Mouse (Mus musculus) liver, embryonic 13.5 days (tissue): Measurements from ENCODE around the gene Gnai3. TPM values are rescaled to one million over a fixed set of nuclear protein-coding genes. Genes with fewer than 3 reads are reported as not detected.
A peak's percentile ranks its signal among the peaks of the same experiment; 100 is the strongest.

Source experiments
- ATAC-seq: fragments of 200-750 bp; cut with Nextera tagmentation; 2 replicates; pipeline ENCODE4 v1.8.0; 2017; ENCODE audit warnings: low read depth, mild to moderate bottlenecking, moderate number of reproducible peaks, moderate library complexity
- DNase-seq: peaks from one replicate; pipeline ENCODE4 v3.0.0; 2022
- H3K27ac ChIP-seq: fragments of 300-500 bp; sonication (generic); 2 replicates; pipeline ENCODE4 v1.5.1; 2015; ENCODE audit warnings: moderate library complexity, mild to moderate bottlenecking, inconsistent platforms
- H3K27me3 ChIP-seq: fragments of 300-500 bp; sonication (generic); 2 replicates; pipeline ENCODE4 v1.6.1; 2015; ENCODE audit warnings: mild to moderate bottlenecking, inconsistent platforms
- H3K36me3 ChIP-seq: fragments of 300-500 bp; sonication (generic); 2 replicates; pipeline ENCODE4 v1.6.1; 2015; ENCODE audit warnings: mild to moderate bottlenecking, inconsistent platforms
- H3K4me1 ChIP-seq: fragments of 300-500 bp; sonication (generic); replicated peaks from 2 replicates; pipeline ENCODE4 v1.6.1; 2015; ENCODE audit warnings: inconsistent platforms
- H3K4me2 ChIP-seq: fragments of 300-500 bp; sonication (generic); 2 replicates; pipeline ENCODE4 v1.6.1; 2015; ENCODE audit warnings: inconsistent platforms, mild to moderate bottlenecking, moderate library complexity
- H3K4me3 ChIP-seq: fragments of 300-500 bp; sonication (generic); replicated peaks from 2 replicates; pipeline ENCODE4 v1.5.1; 2015; ENCODE audit warnings: mild to moderate bottlenecking, inconsistent platforms
- H3K9ac ChIP-seq: fragments of 300-500 bp; sonication (generic); 2 replicates; pipeline ENCODE4 v1.6.1; 2015; ENCODE audit warnings: mild to moderate bottlenecking, inconsistent platforms
- H3K9me3 ChIP-seq: fragments of 300-500 bp; sonication (generic); replicated peaks from 2 replicates; pipeline ENCODE4 v1.6.1; 2016; ENCODE audit warnings: inconsistent platforms
- WGBS: fragments of 180-500 bp; shearing (Covaris S2); methylation state at CpG from one replicate; pipeline ENCODE4 v1.1.7; 2015; ENCODE audit not compliant: insufficient replicate concordance; 5-methylcytosine and 5-hydroxymethylcytosine counted together
- polyA plus RNA-seq: library from polyadenylated mRNA; unstranded; fragments of >200 nt; fragmentation: Nextera tagmentation; extraction: Ambion mirVana; gene quantifications from 2 replicates; pipeline ENCODE4 v1.2.1, GENCODE M21; 2015

Gnai3 gene
- polyA plus RNA-seq, 1 experiment from 2014 or later: 67.8 TPM

DNA sequence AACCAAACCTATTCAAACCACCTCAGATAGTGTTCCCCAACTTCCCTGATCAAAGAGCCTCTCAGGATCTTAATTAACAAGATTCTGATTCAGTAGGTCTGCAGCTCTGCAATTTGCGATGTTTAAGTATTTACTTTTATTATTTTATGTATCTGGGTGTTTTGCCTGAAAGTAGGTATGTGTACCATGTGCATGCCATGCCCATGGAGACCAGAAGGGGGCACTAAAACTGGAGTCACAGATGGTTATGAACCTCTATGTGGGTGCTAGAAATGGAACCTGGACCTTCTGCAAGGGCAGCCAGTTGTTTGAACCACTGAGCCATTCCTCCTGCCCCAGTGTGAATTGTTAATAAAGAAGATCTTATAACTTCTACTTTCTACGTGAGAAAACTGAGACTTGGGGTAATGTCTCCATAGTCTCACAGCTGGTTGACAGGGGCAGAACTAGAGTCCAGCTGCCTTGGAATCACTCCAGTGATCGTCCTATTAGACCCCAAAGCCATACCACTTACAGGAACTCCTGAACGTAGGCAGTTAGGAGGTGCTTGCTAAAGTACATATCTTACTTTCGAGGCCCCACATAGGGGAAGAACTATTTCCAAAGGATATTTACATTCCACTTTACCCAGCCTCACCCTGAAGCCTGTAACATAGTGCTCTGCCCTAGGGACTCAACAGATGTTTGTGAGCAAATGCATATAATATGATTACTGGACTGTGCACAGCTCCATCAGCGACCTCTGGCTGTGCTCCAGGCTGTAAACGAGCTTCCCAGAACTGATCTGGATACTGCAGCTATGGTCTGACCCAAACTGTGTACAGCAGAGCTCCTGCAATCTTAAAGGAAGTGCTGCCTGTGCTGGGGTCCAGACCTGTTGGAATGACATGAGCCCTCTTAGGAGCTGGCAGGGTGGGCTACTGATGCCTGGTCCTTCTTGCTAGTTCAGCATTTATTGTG, 33.1 kb upstream of the Gnai3 start:
- H3K4me1 ChIP-seq: no peaks in the 10 kb centered on the region
- H3K4me2 ChIP-seq: no peak overlapping the region
- no peaks in the 10 kb centered on the region for H3K9me3 ChIP-seq
- DNase-seq: no peak
- 70% methylated on average over 7 of the region's 7 CpGs for WGBS
- ATAC-seq: no peak
- H3K36me3 ChIP-seq: no peaks in the 10 kb centered on the region
- no peak overlapping the region for H3K4me3 ChIP-seq
- H3K27ac ChIP-seq: no peak overlapping the region
- H3K27me3 ChIP-seq: peaks cover 18% of the 10 kb centered on the region
- no peak overlapping the region for H3K9ac ChIP-seq

DNA sequence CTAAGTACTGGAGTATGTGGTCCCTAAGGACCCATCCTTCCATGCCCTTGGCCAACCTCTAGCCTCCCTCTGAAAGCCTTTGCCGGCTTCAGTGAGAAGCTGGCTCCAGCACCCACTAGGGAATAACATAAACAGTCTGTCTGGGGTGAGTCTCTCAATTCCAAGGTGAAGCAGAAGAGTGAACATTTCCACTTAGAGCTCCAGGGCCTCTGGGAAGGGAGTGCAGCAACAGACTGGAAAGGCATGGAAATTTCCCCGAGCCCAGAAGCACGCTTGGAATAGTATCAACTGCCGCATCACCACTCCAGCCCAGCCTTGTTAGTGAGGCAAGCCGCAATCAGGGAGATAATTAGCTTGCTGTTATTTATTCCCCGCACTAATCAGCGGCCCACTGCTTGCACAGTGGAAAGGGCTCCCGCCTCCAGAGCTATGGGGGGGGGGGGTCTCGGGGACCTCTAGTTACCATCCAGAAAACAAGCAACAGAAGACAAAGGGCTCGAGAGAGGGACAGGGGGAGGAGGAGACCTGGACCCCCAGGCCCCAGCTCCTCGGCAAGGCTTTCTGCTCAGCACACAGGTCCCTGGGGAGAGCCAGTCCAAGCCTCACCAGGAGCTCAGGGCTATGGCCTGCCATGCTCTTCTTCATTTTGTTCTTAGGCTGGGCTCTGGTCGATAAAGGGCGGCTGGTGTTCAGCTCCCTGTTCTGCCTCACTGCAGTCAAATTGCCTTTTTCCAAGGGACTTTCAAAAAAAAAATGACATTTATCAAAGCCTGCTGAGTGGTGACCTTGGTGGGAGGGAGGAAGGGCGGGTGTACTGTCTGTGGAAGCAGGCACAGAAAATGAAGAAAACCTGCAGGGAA, 29.0 kb upstream of the Gnai3 start:
- Histone ChIP-seq H3K9me3 (no peaks in the 10 kb centered on the region), H3K4me2 (no peak overlapping the region), H3K36me3 (no peaks in the 10 kb centered on the region), H3K27ac (no peak overlapping the region), H3K4me3 (no peak overlapping the region), H3K4me1 (no peaks in the 10 kb centered on the region), H3K9ac (no peak overlapping the region), H3K27me3 (peaks cover 26% of the 10 kb centered on the region)
- ATAC-seq (no peak), DNase-seq (no peak)
- WGBS: 45% methylated on average over 14 of the region's 14 CpGs

DNA sequence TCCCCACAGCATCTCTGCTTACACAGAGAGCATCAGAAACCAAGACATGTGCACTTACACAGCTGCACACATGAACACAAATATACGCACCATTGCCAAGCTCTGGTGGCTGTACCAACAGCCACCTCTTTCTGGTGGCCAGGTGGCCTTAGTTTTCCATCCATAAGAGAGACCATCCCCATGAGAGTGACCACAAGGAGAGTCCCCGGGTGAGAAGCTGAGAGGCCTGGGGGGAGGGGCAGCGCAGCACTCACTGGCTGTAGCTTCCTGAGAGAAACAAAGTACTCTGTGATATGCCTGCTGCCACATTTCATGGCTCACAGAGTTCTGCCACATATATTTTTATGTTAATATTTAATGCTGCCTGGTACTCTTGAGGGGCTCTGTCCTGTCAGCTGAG, 23.3 kb upstream of the Gnai3 start:
- DNase-seq (no peak), ATAC-seq (no peak)
- Histone ChIP-seq H3K9me3 (no peaks in the 10 kb centered on the region), H3K4me3 (no peak overlapping the region), H3K27ac (no peak overlapping the region), H3K9ac (no peak overlapping the region), H3K4me1 (no peaks in the 10 kb centered on the region), H3K27me3 (peaks cover 20% of the 10 kb centered on the region), H3K4me2 (no peak overlapping the region), H3K36me3 (no peaks in the 10 kb centered on the region)
- WGBS: 41% methylated on average over 3 of the region's 3 CpGs

- H3K9ac ChIP-seq: no peak overlapping the region
- no peaks in the 10 kb centered on the region for H3K36me3 ChIP-seq
- WGBS: 52% methylated on average over 14 of the region's 14 CpGs
- DNase-seq (no peak), ATAC-seq (no peak)
- peaks cover 13% of the 10 kb centered on the region for H3K27me3 ChIP-seq
- no peaks in the 10 kb centered on the region for H3K4me1 ChIP-seq
- H3K4me3 ChIP-seq: no peak overlapping the region
- no peak overlapping the region for H3K4me2 ChIP-seq
- H3K27ac ChIP-seq: no peak overlapping the region
- no peaks in the 10 kb centered on the region for H3K9me3 ChIP-seq
Observed at GRCm38 (mm10) chr3:108167499-108167898, 21.6 kb upstream of the Gnai3 start.

GRCm38 (mm10) chr3:108166486-108167211, 20.7 kb upstream of the Gnai3 start:
- Histone ChIP-seq H3K4me2 (no peak overlapping the region), H3K27me3 (peaks cover 5% of the 10 kb centered on the region), H3K9ac (no peak overlapping the region), H3K4me1 (no peaks in the 10 kb centered on the region), H3K4me3 (no peak overlapping the region), H3K9me3 (no peaks in the 10 kb centered on the region), H3K36me3 (no peaks in the 10 kb centered on the region), H3K27ac (no peak overlapping the region)
- ATAC-seq (no peak), DNase-seq (no peak)
- WGBS: 29% methylated on average over 9 of the region's 11 CpGs

- no peak overlapping the region for H3K27ac ChIP-seq
- WGBS: 56% methylated on average over 10 of the region's 10 CpGs
- 0 out of 2 replicates have a peak, but pooled peaks have one; percentile 18 for ATAC-seq
- no peak overlapping the region for H3K4me3 ChIP-seq
- H3K4me1 ChIP-seq: no peaks in the 10 kb centered on the region
- H3K9ac ChIP-seq: no peak overlapping the region
- H3K9me3 ChIP-seq: no peaks in the 10 kb centered on the region
- no peaks in the 10 kb centered on the region for H3K36me3 ChIP-seq
- DNase-seq: no peak
- H3K27me3 ChIP-seq: peaks cover 5% of the 10 kb centered on the region
- H3K4me2 ChIP-seq: no peak overlapping the region
Observed at GRCm38 (mm10) chr3:108165532-108166315, 19.8 kb upstream of the Gnai3 start.

GRCm38 (mm10) chr3:108164807-108165206, 18.9 kb upstream of the Gnai3 start:
- no peak overlapping the region for H3K4me2 ChIP-seq
- no peaks in the 10 kb centered on the region for H3K9me3 ChIP-seq
- DNase-seq: peak; percentile 45
- ATAC-seq: 0 out of 2 replicates have a peak, but pooled peaks have one; percentile 29
- H3K9ac ChIP-seq: no peak overlapping the region
- peaks cover 5% of the 10 kb centered on the region for H3K27me3 ChIP-seq
- H3K36me3 ChIP-seq: no peaks in the 10 kb centered on the region
- no peak overlapping the region for H3K4me3 ChIP-seq
- H3K4me1 ChIP-seq: no peaks in the 10 kb centered on the region
- WGBS: 31% methylated on average over 9 of the region's 9 CpGs
- no peak overlapping the region for H3K27ac ChIP-seq

GRCm38 (mm10) chr3:108164091-108164490, 18.1 kb upstream of the Gnai3 start:
- H3K9ac ChIP-seq: no peak overlapping the region
- H3K36me3 ChIP-seq: no peaks in the 10 kb centered on the region
- H3K9me3 ChIP-seq: no peaks in the 10 kb centered on the region
- peaks cover 5% of the 10 kb centered on the region for H3K27me3 ChIP-seq
- ATAC-seq (no peak), DNase-seq (no peak)
- WGBS: 49% methylated on average over 5 of the region's 5 CpGs
- no peak overlapping the region for H3K4me3 ChIP-seq
- H3K4me2 ChIP-seq: no peak overlapping the region
- H3K27ac ChIP-seq: no peak overlapping the region
- no peaks in the 10 kb centered on the region for H3K4me1 ChIP-seq

- DNase-seq: no peak
- 58% methylated on average over 9 of the region's 9 CpGs for WGBS
- Histone ChIP-seq H3K4me3 (no peak overlapping the region), H3K27me3 (no peaks in the 10 kb centered on the region; the same call in 1 of the 2 replicates), H3K4me1 (no peaks in the 10 kb centered on the region), H3K4me2 (no peak overlapping the region), H3K9ac (no peak overlapping the region), H3K36me3 (no peaks in the 10 kb centered on the region), H3K27ac (no peak overlapping the region), H3K9me3 (no peaks in the 10 kb centered on the region)
- no peak for ATAC-seq
Observed at GRCm38 (mm10) chr3:108158383-108159037, 12.6 kb upstream of the Gnai3 start.

DNA sequence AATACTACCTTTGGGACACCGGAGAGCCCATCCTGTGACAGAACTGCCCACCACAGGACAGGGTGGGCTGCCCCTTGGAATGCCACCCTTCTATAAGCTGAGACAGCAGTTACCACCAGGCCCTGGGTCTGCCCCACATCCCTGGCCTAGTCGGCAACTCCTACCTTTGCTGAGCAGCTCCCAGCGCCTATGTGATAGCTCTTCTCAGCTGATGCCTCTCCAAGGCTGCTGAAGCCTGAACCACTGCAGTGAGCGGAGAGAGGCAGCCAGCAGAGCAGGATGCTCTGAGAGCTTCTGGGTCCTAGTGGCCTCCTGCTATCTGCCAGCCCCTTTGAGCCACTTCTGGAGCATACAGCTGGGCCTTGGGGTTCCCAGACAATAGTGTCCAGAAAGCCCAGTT, 8.7 kb upstream of the Gnai3 start, which contains the start of gene Gpr61:
Gpr61 (minus strand) TSS at position 227 of the 400 bp plus-strand sequence.
- no peak for ATAC-seq
- Histone ChIP-seq H3K36me3 (no peaks in the 10 kb centered on the region), H3K27ac (no peak within 1 kb of the TSS), H3K9me3 (no peaks in the 10 kb centered on the region), H3K27me3 (no peaks in the 10 kb centered on the region), H3K4me3 (no peak within 1 kb of the TSS), H3K9ac (no peak within 1 kb of the TSS), H3K4me1 (no peaks in the 10 kb centered on the region), H3K4me2 (no peak within 1 kb of the TSS)
- WGBS: 54% methylated on average over 4 of the region's 4 CpGs
- no peak for DNase-seq
